Mouse (Mus musculus): ENCODE measurements around the gene Rapgef1. TPM values are rescaled to one million over a fixed set of nuclear protein-coding genes. Genes with fewer than 3 reads are reported as not detected.

Gene Rapgef1
- polyA plus RNA-seq, 1 experiment: 23.4 TPM

DNA sequence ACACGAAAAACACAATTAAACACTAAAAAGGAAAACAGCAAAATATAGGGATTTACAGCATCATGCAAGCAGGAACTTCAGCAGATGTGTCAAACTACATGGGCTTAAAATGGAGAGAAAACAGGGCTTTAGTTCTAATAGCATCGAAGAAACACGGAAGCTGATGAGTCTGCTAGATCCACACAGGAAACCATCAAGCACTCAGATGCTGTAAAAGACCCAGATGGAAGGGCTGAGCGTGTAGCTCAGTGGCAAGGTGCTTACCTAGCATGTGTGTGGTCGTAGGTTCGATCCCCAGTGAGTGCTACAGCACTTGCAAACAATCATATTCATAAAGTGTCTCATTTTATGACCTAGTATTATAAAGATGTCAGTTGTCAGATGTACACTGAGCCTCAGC lies 121.7 kb downstream of the Rapgef1 start:
- TF ChIP-seq POLR2A (IDR thresholded peaks at IDR 0.05; ENCODE audit: borderline replicate concordance, control insufficient read depth, low read depth, low read length): no peak
- TF ChIP-seq CTCF (IDR thresholded peaks at IDR 0.05; ENCODE audit: control insufficient read depth, insufficient read depth, low read length): no peak
- H3K4me3 ChIP-seq (replicated peaks; ENCODE audit: control insufficient read depth, low read depth, low read length): no peak overlapping the region
- no peaks in the 10 kb centered on the region; the same call in 1 of the 2 replicates for H3K4me1 ChIP-seq (ENCODE audit: control insufficient read depth, insufficient read depth, low read length)
- 85% methylated on average over 6 of the region's 6 CpGs for WGBS
- H3K27ac ChIP-seq (ENCODE audit: control insufficient read depth, insufficient read depth, low read depth, low read length, poor library complexity): no peak overlapping the region

DNA sequence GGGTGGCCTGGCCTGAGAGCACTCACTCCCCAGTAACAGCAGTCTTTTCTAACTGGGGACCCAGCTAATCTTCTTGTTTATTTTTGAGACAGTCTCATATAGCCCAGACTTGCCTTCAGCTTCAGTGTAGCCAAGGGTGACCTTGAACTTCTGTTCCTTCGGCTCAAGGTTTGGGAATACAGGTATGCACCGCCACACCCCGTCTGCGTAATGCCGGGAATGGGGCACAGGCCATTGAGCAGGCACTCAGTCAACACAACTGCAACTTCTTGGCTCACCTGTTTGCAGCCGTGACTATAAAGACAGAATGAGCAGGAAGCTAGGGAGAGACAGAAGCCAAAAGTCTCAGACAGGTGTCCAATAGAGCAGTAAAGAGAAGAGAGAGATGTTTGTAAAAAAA lies 124.7 kb downstream of the Rapgef1 start:
- H3K4me3 ChIP-seq (replicated peaks; ENCODE audit: control insufficient read depth, low read depth, low read length): no peak overlapping the region
- H3K27ac ChIP-seq (ENCODE audit: control insufficient read depth, insufficient read depth, low read depth, low read length, poor library complexity): no peak overlapping the region
- no peaks in the 10 kb centered on the region; the same call in 1 of the 2 replicates for H3K4me1 ChIP-seq (ENCODE audit: control insufficient read depth, insufficient read depth, low read length)
- WGBS: 83% methylated on average over 6 of the region's 6 CpGs
- TF ChIP-seq POLR2A (IDR thresholded peaks at IDR 0.05; ENCODE audit: borderline replicate concordance, control insufficient read depth, low read depth, low read length): no peak
- TF ChIP-seq CTCF (IDR thresholded peaks at IDR 0.05; ENCODE audit: control insufficient read depth, insufficient read depth, low read length): no peak

DNA sequence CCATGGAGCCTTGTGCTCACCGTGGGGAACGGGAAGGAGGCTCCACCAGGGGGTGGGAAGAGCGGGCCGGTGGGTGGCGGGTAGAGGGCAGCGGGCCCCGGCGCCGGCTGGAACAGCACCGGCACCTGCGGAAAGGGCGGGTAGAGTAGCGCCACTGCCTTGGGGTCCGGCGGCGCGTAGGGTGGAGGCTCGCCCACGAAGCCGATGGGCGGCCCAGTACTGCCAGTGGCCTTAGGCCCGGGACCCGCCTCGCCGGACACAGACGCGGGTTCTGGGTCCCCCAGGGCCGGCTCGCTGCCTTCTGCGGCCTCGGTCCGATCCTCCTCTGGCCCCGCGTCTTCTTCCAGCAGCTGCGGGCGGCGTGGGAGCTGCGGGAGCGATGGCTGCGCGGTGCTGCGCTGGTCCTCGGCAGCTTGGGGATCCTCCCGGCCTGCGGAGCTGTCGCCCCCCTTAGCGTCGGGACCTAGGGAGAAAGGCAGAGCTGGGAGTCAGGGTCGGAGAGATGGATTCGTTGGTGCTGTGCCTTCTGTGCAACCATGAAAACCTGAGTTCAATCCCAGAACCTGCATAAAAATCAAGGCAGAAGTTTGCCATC lies 127.8 kb downstream of the Rapgef1 start:
- 3% methylated on average over 50 of the region's 50 CpGs for WGBS
- TF ChIP-seq POLR2A (IDR thresholded peaks at IDR 0.05; ENCODE audit: borderline replicate concordance, control insufficient read depth, low read depth, low read length) (no peak), CTCF (IDR thresholded peaks at IDR 0.05; ENCODE audit: control insufficient read depth, insufficient read depth, low read length) (no peak)
- H3K4me1 ChIP-seq (ENCODE audit: control insufficient read depth, insufficient read depth, low read length): no peaks in the 10 kb centered on the region
- no peak overlapping the region; the same call in 1 of the 2 replicates for H3K27ac ChIP-seq (ENCODE audit: control insufficient read depth, insufficient read depth, low read depth, low read length, poor library complexity)
- no peak overlapping the region for H3K4me3 ChIP-seq (replicated peaks; ENCODE audit: control insufficient read depth, low read depth, low read length)

DNA sequence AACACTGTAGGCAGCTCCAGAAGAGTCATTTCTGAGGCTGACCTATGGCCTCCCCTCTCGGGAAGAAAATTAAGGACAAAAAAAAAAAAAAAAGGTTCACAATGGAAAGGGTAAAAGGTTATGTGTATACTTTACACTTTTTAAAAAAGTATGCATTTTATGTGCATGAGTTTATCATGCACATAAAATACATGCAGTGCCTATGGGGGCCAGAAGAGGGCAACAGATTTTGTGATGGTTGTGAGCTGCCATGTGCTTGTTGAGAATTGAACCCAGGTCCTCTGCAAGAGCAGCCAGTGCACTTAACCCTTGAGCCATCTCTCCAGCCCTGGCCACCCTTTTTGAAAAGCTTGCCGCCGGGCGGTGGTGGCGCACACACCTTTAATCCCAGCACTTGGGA lies 128.3 kb downstream of the Rapgef1 start:
- TF ChIP-seq CTCF (IDR thresholded peaks at IDR 0.05; ENCODE audit: control insufficient read depth, insufficient read depth, low read length): no peak
- TF ChIP-seq POLR2A (IDR thresholded peaks at IDR 0.05; ENCODE audit: borderline replicate concordance, control insufficient read depth, low read depth, low read length): no peak
- H3K4me3 ChIP-seq (replicated peaks; ENCODE audit: control insufficient read depth, low read depth, low read length): no peak overlapping the region
- WGBS: 69% methylated on average over 5 of the region's 5 CpGs
- H3K4me1 ChIP-seq (ENCODE audit: control insufficient read depth, insufficient read depth, low read length): no peaks in the 10 kb centered on the region
- no peak overlapping the region for H3K27ac ChIP-seq (ENCODE audit: control insufficient read depth, insufficient read depth, low read depth, low read length, poor library complexity)

DNA sequence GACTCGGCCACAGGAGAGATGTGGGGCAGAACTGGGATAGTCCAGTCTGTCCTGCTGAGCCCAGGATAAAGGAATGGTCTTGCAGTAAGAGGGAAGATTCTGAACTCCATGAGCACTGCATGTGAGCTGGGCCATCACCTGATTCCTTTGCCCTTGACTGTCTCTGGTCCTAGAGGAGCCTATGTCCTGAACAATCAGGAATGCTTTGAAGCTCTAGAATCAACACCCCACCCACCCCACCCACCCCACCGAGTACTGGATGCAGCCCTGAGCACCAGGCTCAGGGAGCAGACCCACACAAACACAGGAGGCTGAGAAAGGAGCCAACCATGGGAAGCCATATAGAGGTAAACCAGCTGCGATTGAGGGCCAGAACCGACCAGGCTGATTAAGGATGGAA lies 129.0 kb downstream of the Rapgef1 start:
- TF ChIP-seq CTCF (IDR thresholded peaks at IDR 0.05; ENCODE audit: control insufficient read depth, insufficient read depth, low read length) (no peak), POLR2A (IDR thresholded peaks at IDR 0.05; ENCODE audit: borderline replicate concordance, control insufficient read depth, low read depth, low read length) (no peak)
- 79% methylated on average over 4 of the region's 4 CpGs for WGBS

DNA sequence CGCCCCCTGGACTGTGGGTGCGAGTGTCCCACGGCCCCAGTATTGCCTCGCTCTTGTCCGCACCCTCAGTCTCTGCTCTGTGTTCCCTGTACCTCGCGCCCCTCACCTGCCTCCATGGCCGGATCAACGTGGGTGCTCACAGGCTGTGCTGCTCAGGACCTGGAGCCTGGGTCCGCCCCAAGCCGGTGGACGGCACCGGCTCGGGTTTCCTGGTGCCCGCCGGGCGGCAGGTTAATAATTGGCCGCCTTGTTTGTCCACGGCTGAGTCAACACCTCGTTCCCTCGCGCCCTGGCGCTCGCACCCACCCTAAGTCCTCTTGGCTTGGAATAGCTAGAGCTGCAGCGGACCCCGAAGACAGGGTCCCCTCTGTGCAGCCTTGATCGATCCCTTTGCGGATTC lies 132.0 kb downstream of the Rapgef1 start, which contains the start of gene Gm13420:
TSS of gene Gm13420 (minus strand) at position 189 of the 400 bp plus-strand sequence.
- Histone ChIP-seq H3K4me3 (replicated peaks; ENCODE audit: control insufficient read depth, low read depth, low read length) (no peak within 1 kb of the TSS), H3K4me1 (ENCODE audit: control insufficient read depth, insufficient read depth, low read length) (no peaks in the 10 kb centered on the region), H3K27ac (ENCODE audit: control insufficient read depth, insufficient read depth, low read depth, low read length, poor library complexity) (no peak within 1 kb of the TSS)
- TF ChIP-seq POLR2A (IDR thresholded peaks at IDR 0.05; ENCODE audit: borderline replicate concordance, control insufficient read depth, low read depth, low read length): no peak
- TF ChIP-seq CTCF (IDR thresholded peaks at IDR 0.05; ENCODE audit: control insufficient read depth, insufficient read depth, low read length): no peak
- 16% methylated on average over 28 of the region's 28 CpGs for WGBS

More for the DNA sequence above, 129.0 kb downstream of the Rapgef1 start:
- no peak overlapping the region for H3K27ac ChIP-seq (ENCODE audit: control insufficient read depth, insufficient read depth, low read depth, low read length, poor library complexity)
- no peaks in the 10 kb centered on the region for H3K4me1 ChIP-seq (ENCODE audit: control insufficient read depth, insufficient read depth, low read length)
- no peak overlapping the region for H3K4me3 ChIP-seq (replicated peaks; ENCODE audit: control insufficient read depth, low read depth, low read length)

DNA sequence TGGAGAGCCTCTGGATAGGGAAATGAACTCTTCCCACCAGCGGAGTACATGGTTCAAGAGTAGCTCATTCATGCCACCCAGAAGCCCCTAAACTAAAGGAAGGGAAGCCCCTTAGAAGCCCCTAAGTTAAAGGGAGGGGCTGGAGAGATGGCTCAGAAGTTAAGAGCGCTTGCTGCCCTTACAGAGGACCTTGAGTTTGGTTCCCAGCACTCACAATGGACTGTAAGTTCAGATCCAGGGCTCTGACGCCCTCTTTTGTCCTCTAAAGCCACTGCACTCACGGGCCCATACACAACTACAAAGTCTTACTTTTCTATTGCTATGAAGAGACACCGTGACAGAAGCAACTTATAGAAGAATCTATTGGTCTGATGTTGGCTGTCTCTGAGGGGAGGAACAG lies 132.9 kb downstream of the Rapgef1 start:
- H3K27ac ChIP-seq (ENCODE audit: control insufficient read depth, insufficient read depth, low read depth, low read length, poor library complexity): no peak overlapping the region
- no peak overlapping the region for H3K4me3 ChIP-seq (replicated peaks; ENCODE audit: control insufficient read depth, low read depth, low read length)
- TF ChIP-seq CTCF (IDR thresholded peaks at IDR 0.05; ENCODE audit: control insufficient read depth, insufficient read depth, low read length): no peak
- no peak for TF ChIP-seq POLR2A (IDR thresholded peaks at IDR 0.05; ENCODE audit: borderline replicate concordance, control insufficient read depth, low read depth, low read length)
- WGBS: 89% methylated on average over 5 of the region's 5 CpGs
- H3K4me1 ChIP-seq (ENCODE audit: control insufficient read depth, insufficient read depth, low read length): no peaks in the 10 kb centered on the region

DNA sequence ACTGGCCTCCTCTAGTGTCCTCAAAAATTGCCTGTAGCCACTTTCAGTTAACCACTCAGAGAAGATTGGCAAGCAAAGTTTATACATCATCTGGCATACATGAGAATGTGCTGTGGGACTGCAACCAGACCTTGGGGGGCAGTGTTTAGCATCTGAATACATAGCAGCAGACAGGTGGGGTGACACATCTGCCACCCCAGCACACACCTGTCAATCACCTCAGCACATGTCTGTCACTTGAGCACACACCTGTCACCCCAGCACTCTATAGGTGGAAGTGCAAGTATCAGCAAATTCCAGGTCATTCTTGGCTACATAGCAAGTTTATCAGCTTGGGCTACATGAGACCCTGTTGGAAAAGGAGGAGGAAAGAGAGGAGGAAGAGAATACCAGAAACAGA lies 136.2 kb downstream of the Rapgef1 start:
- no peak overlapping the region for H3K27ac ChIP-seq (ENCODE audit: control insufficient read depth, insufficient read depth, low read depth, low read length, poor library complexity)
- no peak overlapping the region for H3K4me3 ChIP-seq (replicated peaks; ENCODE audit: control insufficient read depth, low read depth, low read length)
- TF ChIP-seq POLR2A (IDR thresholded peaks at IDR 0.05; ENCODE audit: borderline replicate concordance, control insufficient read depth, low read depth, low read length) (no peak), CTCF (IDR thresholded peaks at IDR 0.05; ENCODE audit: control insufficient read depth, insufficient read depth, low read length) (no peak)
- no peaks in the 10 kb centered on the region for H3K4me1 ChIP-seq (ENCODE audit: control insufficient read depth, insufficient read depth, low read length)

DNA sequence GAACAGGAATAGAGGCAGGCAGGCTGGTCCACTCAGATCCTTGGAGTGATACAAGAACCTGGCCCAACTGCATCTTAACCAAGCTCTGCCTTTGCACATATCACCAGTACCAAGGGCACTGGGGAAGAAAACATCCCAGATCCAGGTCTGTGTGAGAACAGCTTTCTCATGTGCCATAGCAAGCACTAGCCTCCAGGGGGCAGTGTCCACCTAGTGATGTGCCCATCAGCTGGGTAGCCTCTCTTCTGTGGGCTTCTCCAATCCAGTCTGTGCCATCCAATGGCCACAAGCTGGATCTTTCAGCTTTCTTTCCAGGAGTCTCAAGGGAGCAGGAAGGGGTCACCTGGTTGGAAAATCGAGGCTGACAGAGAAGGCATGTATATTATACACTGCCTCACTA lies 145.3 kb downstream of the Rapgef1 start:
- WGBS: 3% methylated on average over 1 of the region's 1 CpGs
- H3K27ac ChIP-seq (ENCODE audit: control insufficient read depth, insufficient read depth, low read depth, low read length, poor library complexity): no peak overlapping the region
- no peaks in the 10 kb centered on the region for H3K4me1 ChIP-seq (ENCODE audit: control insufficient read depth, insufficient read depth, low read length)
- TF ChIP-seq CTCF (IDR thresholded peaks at IDR 0.05; ENCODE audit: control insufficient read depth, insufficient read depth, low read length): peak; percentile 99
- no peak for TF ChIP-seq POLR2A (IDR thresholded peaks at IDR 0.05; ENCODE audit: borderline replicate concordance, control insufficient read depth, low read depth, low read length)
- H3K4me3 ChIP-seq (replicated peaks; ENCODE audit: control insufficient read depth, low read depth, low read length): no peak overlapping the region
